Mouse (Mus musculus): ENCODE data around the gene Lhx9. TPM values are rescaled to one million over a fixed set of nuclear protein-coding genes. Genes with fewer than 3 reads are reported as not detected.

Lhx9 gene
- total and polyA plus RNA-seq, 3 experiments: 0.19 to 0.77 TPM; not detected in 1

GRCm38 (mm10) chr1:138826841-138827240 is 21.5 kb downstream of the Lhx9 start:
- Histone ChIP-seq H3K4me1 (ENCODE audit: control insufficient read depth in 1 of 2, insufficient read depth in 2 of 2, low read length in 2 of 2) (no peaks in the 10 kb centered on the region), H3K9me3 (replicated peaks; ENCODE audit: insufficient read depth, low read length) (no peaks in the 10 kb centered on the region), H3K27me3 (ENCODE audit: control insufficient read depth in 1 of 2, insufficient read depth in 2 of 2, low read length in 2 of 2) (peaks cover 0 to 1% of the 10 kb centered on the region in 2 experiments; a peak in 2 of 4 replicates), H3K27ac (ENCODE audit: control insufficient read depth, low read depth, low read length) (no peak overlapping the region), H3K36me3 (ENCODE audit: control insufficient read depth in 1 of 2, insufficient read depth in 2 of 2, low read length in 2 of 2) (peaks cover 0 to 2% of the 10 kb centered on the region in 2 experiments; a peak in 2 of 4 replicates), H3K9ac (ENCODE audit: control insufficient read depth, low read depth, low read length, poor library complexity, severe bottlenecking) (no peak overlapping the region), H3K4me3 (ENCODE audit: control insufficient read depth in 1 of 2, insufficient read depth in 1 of 2, low read depth in 2 of 2, low read length in 2 of 2) (no peak overlapping the region), H3K79me2 (ENCODE audit: control insufficient read depth, insufficient read depth, low read length, poor library complexity) (no peaks in the 10 kb centered on the region; the same call in 1 of the 2 replicates)
- DNase-seq (ENCODE audit: low read depth, low spot score): no peak
- TF ChIP-seq POLR2AphosphoS5 (IDR thresholded peaks at IDR 0.05; ENCODE audit: borderline replicate concordance, low read depth, low read length) (no peak), MAZ (IDR thresholded peaks at IDR 0.05; ENCODE audit: low read depth, low read length) (no peak), HCFC1 (IDR thresholded peaks at IDR 0.05; ENCODE audit: low read depth, low read length) (no peak)

- H3K4me1 ChIP-seq (ENCODE audit: control insufficient read depth in 1 of 2, insufficient read depth in 2 of 2, low read length in 2 of 2): no peaks in the 10 kb centered on the region
- H3K4me3 ChIP-seq (ENCODE audit: control insufficient read depth in 1 of 2, insufficient read depth in 1 of 2, low read depth in 2 of 2, low read length in 2 of 2): no peak overlapping the region
- H3K36me3 ChIP-seq (ENCODE audit: control insufficient read depth in 1 of 2, insufficient read depth in 2 of 2, low read length in 2 of 2): no peaks in the 10 kb centered on the region
- H3K27ac ChIP-seq (ENCODE audit: control insufficient read depth, low read depth, low read length): no peak overlapping the region
- TF ChIP-seq MAZ (IDR thresholded peaks at IDR 0.05; ENCODE audit: low read depth, low read length): no peak
- TF ChIP-seq ETS1 (IDR thresholded peaks at IDR 0.05; ENCODE audit: low read depth, low read length): no peak
- TF ChIP-seq MYC (IDR thresholded peaks at IDR 0.05; ENCODE audit: low read depth, low read length): no peak
- no peak for TF ChIP-seq ZMIZ1 (IDR thresholded peaks at IDR 0.05; ENCODE audit: low read depth, low read length)
- no peak for DNase-seq (ENCODE audit: low read depth, low spot score)
- H3K79me2 ChIP-seq (ENCODE audit: control insufficient read depth, insufficient read depth, low read length, poor library complexity): no peaks in the 10 kb centered on the region
- peaks cover 0 to 1% of the 10 kb centered on the region in 2 experiments; a peak in 2 of 4 replicates for H3K27me3 ChIP-seq (ENCODE audit: control insufficient read depth in 1 of 2, insufficient read depth in 2 of 2, low read length in 2 of 2)
- H3K9me3 ChIP-seq (replicated peaks; ENCODE audit: insufficient read depth, low read length): no peaks in the 10 kb centered on the region
- H3K9ac ChIP-seq (ENCODE audit: control insufficient read depth, low read depth, low read length, poor library complexity, severe bottlenecking): no peak overlapping the region
Observed at GRCm38 (mm10) chr1:138822985-138823322, 25.4 kb downstream of the Lhx9 start.

- Histone ChIP-seq H3K9ac (ENCODE audit: control insufficient read depth, low read depth, low read length, poor library complexity, severe bottlenecking) (no peak overlapping the region), H3K36me3 (ENCODE audit: control insufficient read depth in 1 of 2, insufficient read depth in 2 of 2, low read length in 2 of 2) (no peaks in the 10 kb centered on the region), H3K4me1 (ENCODE audit: control insufficient read depth in 1 of 2, insufficient read depth in 2 of 2, low read length in 2 of 2) (no peaks in the 10 kb centered on the region), H3K27me3 (ENCODE audit: control insufficient read depth in 1 of 2, insufficient read depth in 2 of 2, low read length in 2 of 2) (peaks cover 0 to 1% of the 10 kb centered on the region in 2 experiments; a peak in 2 of 4 replicates), H3K79me2 (ENCODE audit: control insufficient read depth, insufficient read depth, low read length, poor library complexity) (no peaks in the 10 kb centered on the region), H3K4me3 (ENCODE audit: control insufficient read depth in 1 of 2, insufficient read depth in 1 of 2, low read depth in 2 of 2, low read length in 2 of 2) (no peak overlapping the region), H3K9me3 (replicated peaks; ENCODE audit: insufficient read depth, low read length) (no peaks in the 10 kb centered on the region), H3K27ac (ENCODE audit: control insufficient read depth, low read depth, low read length) (no peak overlapping the region)
- DNase-seq (ENCODE audit: low read depth, low spot score): no peak
- TF ChIP-seq MXI1 (IDR thresholded peaks at IDR 0.05; ENCODE audit: low read depth, low read length): no peak
- TF ChIP-seq BHLHE40 (IDR thresholded peaks at IDR 0.05; ENCODE audit: borderline replicate concordance, low read depth, low read length): no peak
- no peak for TF ChIP-seq USF1 (IDR thresholded peaks at IDR 0.05; ENCODE audit: low read depth, low read length)
- no peak for TF ChIP-seq UBTF (IDR thresholded peaks at IDR 0.05; ENCODE audit: borderline replicate concordance, insufficient read depth, low read depth, low read length)
- TF ChIP-seq SMC3 (IDR thresholded peaks at IDR 0.05; ENCODE audit: low read depth, low read length): no peak
- no peak for TF ChIP-seq TCF12 (IDR thresholded peaks at IDR 0.05; ENCODE audit: low read depth, low read length)
- TF ChIP-seq ZC3H11A (IDR thresholded peaks at IDR 0.05; ENCODE audit: low read depth, low read length): no peak
- TF ChIP-seq ETS1 (IDR thresholded peaks at IDR 0.05; ENCODE audit: low read depth, low read length): no peak
- no peak for TF ChIP-seq USF2 (IDR thresholded peaks at IDR 0.05; ENCODE audit: borderline replicate concordance in 1 of 2, insufficient read depth in 1 of 2, low read depth in 1 of 2, low read length in 2 of 2)
- TF ChIP-seq HCFC1 (IDR thresholded peaks at IDR 0.05; ENCODE audit: low read depth, low read length): no peak
- no peak for TF ChIP-seq RAD21 (IDR thresholded peaks at IDR 0.05; ENCODE audit: low read depth, low read length)
- no peak for TF ChIP-seq ZNF384 (IDR thresholded peaks at IDR 0.05; ENCODE audit: low read depth, low read length)
- TF ChIP-seq MYB (IDR thresholded peaks at IDR 0.05; ENCODE audit: low read depth, low read length): no peak
- TF ChIP-seq NRF1 (IDR thresholded peaks at IDR 0.05; ENCODE audit: insufficient read depth, low read depth, low read length, poor library complexity, severe bottlenecking): no peak
- no peak for TF ChIP-seq CHD1 (IDR thresholded peaks at IDR 0.05; ENCODE audit: low read depth, low read length)
- no peak for TF ChIP-seq SIN3A (IDR thresholded peaks at IDR 0.05; ENCODE audit: low read length)
- TF ChIP-seq GABPA (IDR thresholded peaks at IDR 0.05; ENCODE audit: low read depth, low read length): no peak
- no peak for TF ChIP-seq POLR2AphosphoS2 (IDR thresholded peaks at IDR 0.05; ENCODE audit: low read length)
- TF ChIP-seq RCOR1 (IDR thresholded peaks at IDR 0.05; ENCODE audit: low read depth, low read length): no peak
- no peak for TF ChIP-seq MAZ (IDR thresholded peaks at IDR 0.05; ENCODE audit: low read depth, low read length)
Observed at GRCm38 (mm10) chr1:138822255-138822984, 26.0 kb downstream of the Lhx9 start.
